Mouse (Mus musculus) lung, adult 2 months (tissue): ENCODE measurements around the gene Saa1.

ENCODE experiments used
- CTCF ChIP-seq: fragments of 200-500 bp; IDR thresholded peaks from 2 replicates; pipeline ENCODE4 v1.5.1; 2011; ENCODE audit warnings: mild to moderate bottlenecking, low read length, control low read depth; ENCODE audit not compliant: insufficient read depth
- POLR2A ChIP-seq: fragments of 200-500 bp; IDR thresholded peaks from 2 replicates; pipeline ENCODE4 v1.6.1; 2011; ENCODE audit warnings: low read depth, mild to moderate bottlenecking, control low read depth, low read length, borderline replicate concordance; ENCODE audit errors: extremely low read depth

GRCm38 (mm10) chr7:46715600-46715999 is 27.2 kb downstream of the Saa1 start, which contains the start of gene Saa3:
- TF ChIP-seq POLR2A (no peak), CTCF (no peak)
